Mouse (Mus musculus): Measurements from ENCODE around the gene Tanc1. TPM values are rescaled to one million over a fixed set of nuclear protein-coding genes. Genes with fewer than 3 reads are reported as not detected.

Gene Tanc1
- polyA plus RNA-seq, 1 experiment from 2014 or later: 8.9 TPM

DNA sequence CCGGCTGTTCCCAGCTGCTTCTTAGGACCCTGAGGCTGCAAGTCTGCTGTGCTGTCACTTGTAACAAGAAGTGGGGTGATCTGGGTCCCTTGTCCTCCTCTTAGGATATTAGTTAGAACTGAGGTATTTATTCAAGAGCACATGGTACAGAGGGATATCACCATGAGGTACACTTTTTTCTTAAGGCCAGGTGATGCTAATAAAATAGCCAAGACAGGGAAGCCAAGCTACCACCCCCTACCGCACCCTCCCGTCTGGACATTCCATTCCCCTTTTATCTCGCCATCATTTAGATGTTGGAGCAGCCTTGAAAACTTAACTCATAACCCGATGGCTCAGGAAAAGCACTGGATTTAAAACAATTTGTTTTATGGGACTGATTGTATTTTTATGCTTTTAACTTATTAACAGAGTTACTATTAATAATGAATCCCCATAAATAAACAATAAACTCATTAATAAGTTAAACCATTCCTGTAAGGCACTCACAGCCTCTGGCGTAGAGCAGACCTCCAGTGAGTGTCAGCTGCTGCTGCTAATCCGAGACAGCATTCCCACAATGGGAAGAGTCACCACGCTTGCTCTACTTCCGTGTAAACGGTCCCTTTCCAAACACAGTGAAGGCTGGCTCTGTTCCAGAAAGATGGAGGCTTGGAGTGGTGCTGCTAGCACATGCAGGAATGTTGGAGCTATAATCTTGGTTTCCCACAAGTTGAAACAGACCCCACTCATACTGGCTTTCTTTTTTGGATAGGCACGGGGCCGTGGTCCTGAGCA is 171.4 kb downstream of the Tanc1 start:
- Histone ChIP-seq H3K4me2 (no peak overlapping the region), H3K9me3 (no peaks in the 10 kb centered on the region), H3K4me3 (no peak overlapping the region), H3K27ac (no peak overlapping the region), H3K27me3 (no peaks in the 10 kb centered on the region), H3K36me3 (no peaks in the 10 kb centered on the region), H3K9ac (no peak overlapping the region), H3K4me1 (replicated peaks) (no peaks in the 10 kb centered on the region; the same call in 1 of the 2 replicates)
- ATAC-seq (ENCODE audit: low FRiP score): no peak
- WGBS: 68% methylated on average over 12 of the region's 12 CpGs

DNA sequence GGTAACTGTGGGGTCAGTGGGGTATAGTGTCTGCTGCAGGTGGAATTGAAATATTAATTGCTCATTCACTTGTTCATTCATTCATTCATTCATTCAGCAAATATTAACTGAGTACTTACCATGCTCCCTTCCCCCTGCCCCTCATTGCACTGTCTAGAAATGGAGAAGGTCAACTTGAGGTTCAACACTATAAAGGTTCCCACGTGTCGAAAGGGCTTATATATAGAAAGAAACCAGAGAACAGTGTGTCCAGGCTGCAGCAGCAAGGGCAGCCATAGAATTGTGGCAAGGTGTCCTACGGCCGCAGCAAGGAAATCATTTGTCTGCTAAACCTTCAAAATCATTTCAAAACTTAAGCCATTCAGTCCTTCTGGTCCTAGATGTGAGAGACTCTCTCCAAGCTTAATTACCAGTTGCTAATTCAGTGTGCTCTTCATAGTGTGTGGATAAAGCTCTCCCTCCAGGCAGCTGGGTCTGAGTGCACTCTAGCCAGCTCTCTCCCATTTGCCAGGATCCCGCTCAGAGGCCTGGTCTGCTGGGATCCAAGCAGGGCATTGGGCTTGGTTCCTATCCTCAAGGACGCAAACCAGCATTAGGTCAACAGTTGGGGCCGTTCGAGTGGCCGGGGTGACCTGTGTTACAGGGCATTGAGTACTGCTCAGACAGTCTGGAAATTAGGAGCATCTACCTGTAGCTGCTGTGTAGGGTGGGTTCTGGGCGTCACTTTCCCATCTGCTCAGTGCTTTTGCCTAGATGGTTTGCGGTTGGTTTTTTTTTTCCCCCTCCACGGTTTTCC is 172.2 kb downstream of the Tanc1 start:
- WGBS: 93% methylated on average over 12 of the region's 12 CpGs
- H3K4me2 ChIP-seq: no peak overlapping the region
- no peak overlapping the region for H3K4me3 ChIP-seq
- H3K9me3 ChIP-seq: no peaks in the 10 kb centered on the region
- no peaks in the 10 kb centered on the region for H3K27me3 ChIP-seq
- H3K4me1 ChIP-seq (replicated peaks): peaks cover 4% of the 10 kb centered on the region; the same call in 1 of the 2 replicates
- no peak overlapping the region for H3K9ac ChIP-seq
- no peak overlapping the region for H3K27ac ChIP-seq
- ATAC-seq (ENCODE audit: low FRiP score): no peak
- H3K36me3 ChIP-seq: no peaks in the 10 kb centered on the region

GRCm38 (mm10) chr2:59784628-59784883 is 172.7 kb downstream of the Tanc1 start:
- Histone ChIP-seq H3K36me3 (no peaks in the 10 kb centered on the region), H3K27me3 (no peaks in the 10 kb centered on the region), H3K27ac (no peak overlapping the region), H3K4me1 (replicated peaks) (peaks cover 6% of the 10 kb centered on the region; the same call in 1 of the 2 replicates), H3K9ac (no peak overlapping the region), H3K9me3 (no peaks in the 10 kb centered on the region), H3K4me3 (no peak overlapping the region), H3K4me2 (no peak overlapping the region)
- WGBS: 91% methylated on average over 6 of the region's 6 CpGs
- ATAC-seq (ENCODE audit: low FRiP score): no peak

GRCm38 (mm10) chr2:59785597-59785996 is 173.8 kb downstream of the Tanc1 start:
- Histone ChIP-seq H3K9me3 (no peaks in the 10 kb centered on the region), H3K4me2 (no peak overlapping the region), H3K9ac (no peak overlapping the region), H3K27me3 (no peaks in the 10 kb centered on the region), H3K27ac (no peak overlapping the region), H3K4me1 (replicated peaks) (peaks cover 6% of the 10 kb centered on the region; the same call in 1 of the 2 replicates), H3K4me3 (no peak overlapping the region), H3K36me3 (no peaks in the 10 kb centered on the region)
- whole genome bisulfite sequencing: 84% methylated on average over 13 of the region's 13 CpGs
- no peak for ATAC-seq (ENCODE audit: low FRiP score)

DNA sequence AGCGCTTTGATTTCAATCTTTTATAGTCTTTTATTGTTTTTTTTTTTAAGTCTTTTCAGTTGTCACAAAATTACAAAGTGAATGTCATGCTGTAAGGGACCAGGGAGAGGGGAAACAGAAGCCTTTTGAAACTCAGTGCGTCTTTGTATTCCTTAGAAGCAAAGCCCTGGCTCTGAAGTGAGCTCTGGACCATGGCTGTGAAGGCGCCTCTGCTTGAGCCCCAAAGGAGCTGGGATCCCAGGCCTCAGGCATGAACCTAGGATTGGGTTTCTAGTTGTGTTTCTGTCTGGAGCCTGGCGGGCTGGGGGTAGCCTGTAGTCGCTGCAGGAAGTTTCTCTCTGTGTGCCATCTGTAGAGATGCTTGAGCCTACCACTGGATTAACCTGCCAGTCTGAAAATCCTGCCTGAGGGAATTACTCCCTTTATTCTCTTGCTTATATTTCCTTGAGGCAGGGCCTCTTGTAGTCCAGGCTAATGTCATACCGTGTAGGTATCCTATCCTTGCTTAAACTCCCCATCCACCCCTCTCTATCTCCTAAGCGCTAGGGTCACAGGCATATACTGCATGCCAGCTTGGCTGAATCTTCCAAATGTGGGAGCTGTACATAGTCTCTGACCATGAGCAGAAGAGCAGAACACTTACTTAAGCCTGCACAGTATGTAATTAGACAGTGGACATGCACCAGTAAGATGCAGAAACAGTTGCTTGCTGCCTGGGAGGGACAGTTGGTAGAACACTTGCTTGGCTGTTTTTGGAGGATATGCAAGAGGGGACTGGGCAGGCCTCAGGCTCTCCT is 177.1 kb downstream of the Tanc1 start:
- ATAC-seq (ENCODE audit: low FRiP score): no peak
- peaks cover 6% of the 10 kb centered on the region; the same call in 1 of the 2 replicates for H3K4me1 ChIP-seq (replicated peaks)
- 60% methylated on average over 7 of the region's 7 CpGs for WGBS
- H3K27ac ChIP-seq: no peak overlapping the region
- no peaks in the 10 kb centered on the region for H3K27me3 ChIP-seq
- no peak overlapping the region for H3K9ac ChIP-seq
- H3K9me3 ChIP-seq: no peaks in the 10 kb centered on the region
- no peak overlapping the region for H3K4me3 ChIP-seq
- H3K36me3 ChIP-seq: no peaks in the 10 kb centered on the region; the same call in 1 of the 2 replicates
- no peak overlapping the region for H3K4me2 ChIP-seq

- Histone ChIP-seq H3K27ac (no peak overlapping the region), H3K4me3 (no peak overlapping the region), H3K9me3 (no peaks in the 10 kb centered on the region), H3K4me2 (no peak overlapping the region), H3K9ac (no peak overlapping the region), H3K36me3 (no peaks in the 10 kb centered on the region; the same call in 1 of the 2 replicates), H3K4me1 (replicated peaks) (peaks cover 6% of the 10 kb centered on the region; the same call in 1 of the 2 replicates), H3K27me3 (no peaks in the 10 kb centered on the region)
- ATAC-seq (ENCODE audit: low FRiP score): no peak
- WGBS: 91% methylated on average over 8 of the region's 8 CpGs
Measured at GRCm38 (mm10) chr2:59791596-59791995, 179.8 kb downstream of the Tanc1 start.

DNA sequence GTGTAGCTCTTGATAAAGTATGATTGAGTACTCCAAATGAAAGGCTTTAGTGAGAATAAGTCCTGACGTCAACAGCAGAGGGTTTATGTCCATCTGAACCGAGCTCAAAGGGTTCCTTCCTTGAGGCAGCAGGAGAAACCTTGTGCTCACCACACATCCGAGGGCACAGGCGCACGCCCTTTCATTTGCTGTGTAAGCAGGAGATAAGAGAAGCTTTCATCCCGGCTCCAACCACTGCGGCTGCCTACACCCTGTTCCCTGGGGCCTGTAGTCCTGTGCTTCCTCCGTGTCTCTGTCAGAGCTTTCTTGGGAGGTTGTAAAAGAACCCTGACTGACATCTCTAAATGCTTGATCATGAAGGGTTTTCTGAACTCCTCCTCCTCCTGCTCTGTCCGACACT is 181.5 kb downstream of the Tanc1 start:
- H3K27me3 ChIP-seq: no peaks in the 10 kb centered on the region
- H3K36me3 ChIP-seq: no peaks in the 10 kb centered on the region; the same call in 1 of the 2 replicates
- peaks cover 6% of the 10 kb centered on the region; the same call in 1 of the 2 replicates for H3K4me1 ChIP-seq (replicated peaks)
- no peak overlapping the region for H3K4me3 ChIP-seq
- no peak overlapping the region for H3K4me2 ChIP-seq
- no peak for ATAC-seq (ENCODE audit: low FRiP score)
- H3K27ac ChIP-seq: no peak overlapping the region
- H3K9me3 ChIP-seq: no peaks in the 10 kb centered on the region
- WGBS: 83% methylated on average over 9 of the region's 9 CpGs
- no peak overlapping the region for H3K9ac ChIP-seq

- H3K4me2 ChIP-seq: no peak overlapping the region
- no peaks in the 10 kb centered on the region for H3K27me3 ChIP-seq
- no peaks in the 10 kb centered on the region for H3K9me3 ChIP-seq
- no peak overlapping the region for H3K4me3 ChIP-seq
- peaks cover 3% of the 10 kb centered on the region for H3K36me3 ChIP-seq
- no peak overlapping the region for H3K9ac ChIP-seq
- 90% methylated on average over 6 of the region's 6 CpGs for WGBS
- peaks cover 7% of the 10 kb centered on the region for H3K4me1 ChIP-seq (replicated peaks)
- H3K27ac ChIP-seq: no peak overlapping the region
- ATAC-seq (ENCODE audit: low FRiP score): no peak
Measured at GRCm38 (mm10) chr2:59794838-59795237, 183.0 kb downstream of the Tanc1 start.

- Histone ChIP-seq H3K4me3 (no peak overlapping the region), H3K4me2 (no peak overlapping the region), H3K4me1 (replicated peaks) (peaks cover 7% of the 10 kb centered on the region), H3K9ac (no peak overlapping the region), H3K27me3 (no peaks in the 10 kb centered on the region), H3K9me3 (no peaks in the 10 kb centered on the region), H3K36me3 (peaks cover 8% of the 10 kb centered on the region; the same call in 1 of the 2 replicates), H3K27ac (no peak overlapping the region)
- WGBS: 79% methylated on average over 16 of the region's 16 CpGs
- ATAC-seq (ENCODE audit: low FRiP score): no peak
Measured at GRCm38 (mm10) chr2:59798934-59799532, 187.2 kb downstream of the Tanc1 start.

DNA sequence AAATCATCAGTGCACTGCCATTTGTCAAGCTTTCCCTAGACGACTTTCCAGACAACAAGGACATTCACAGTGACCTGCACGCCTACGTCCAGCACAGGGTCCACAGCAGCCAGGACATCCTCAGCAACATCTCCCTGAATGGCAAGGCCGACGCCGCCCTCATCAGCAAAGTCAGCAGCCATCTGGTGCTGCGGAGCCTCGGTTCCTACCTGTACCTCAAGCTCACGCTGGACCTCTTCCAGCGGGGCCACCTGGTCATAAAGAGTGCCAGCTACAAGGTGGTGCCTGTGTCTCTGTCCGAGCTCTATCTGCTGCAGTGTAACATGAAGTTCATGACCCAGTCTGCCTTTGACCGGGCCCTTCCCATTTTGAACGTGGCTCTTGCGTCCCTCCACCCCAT is 187.7 kb downstream of the Tanc1 start:
- H3K9me3 ChIP-seq: no peaks in the 10 kb centered on the region
- H3K4me3 ChIP-seq: no peak overlapping the region
- no peak for ATAC-seq (ENCODE audit: low FRiP score)
- H3K27me3 ChIP-seq: no peaks in the 10 kb centered on the region
- peaks cover 8% of the 10 kb centered on the region; the same call in 1 of the 2 replicates for H3K36me3 ChIP-seq
- H3K27ac ChIP-seq: no peak overlapping the region
- WGBS: 76% methylated on average over 14 of the region's 14 CpGs
- no peak overlapping the region for H3K4me2 ChIP-seq
- no peak overlapping the region for H3K9ac ChIP-seq
- peaks cover 7% of the 10 kb centered on the region for H3K4me1 ChIP-seq (replicated peaks)

- peaks cover 10% of the 10 kb centered on the region for H3K4me1 ChIP-seq (replicated peaks)
- 93% methylated on average over 18 of the region's 18 CpGs for WGBS
Measured at GRCm38 (mm10) chr2:59800481-59801266, 188.8 kb downstream of the Tanc1 start.

More at GRCm38 (mm10) chr2:59800481-59801266, 188.8 kb downstream of the Tanc1 start:
- Histone ChIP-seq H3K27me3 (no peaks in the 10 kb centered on the region), H3K36me3 (peaks cover 8% of the 10 kb centered on the region; the same call in 1 of the 2 replicates), H3K27ac (no peak overlapping the region), H3K4me2 (no peak overlapping the region), H3K9me3 (no peaks in the 10 kb centered on the region), H3K4me3 (no peak overlapping the region), H3K9ac (no peak overlapping the region)
- ATAC-seq (ENCODE audit: low FRiP score): no peak
